Mouse (Mus musculus) heart, embryonic 16.5 days (tissue): ENCODE measurements around the gene Vezt. TPM values are rescaled to one million over a fixed set of nuclear protein-coding genes. Genes with fewer than 3 reads are reported as not detected.

Source experiments
- ATAC-seq: fragments of 200-750 bp; cut with Nextera tagmentation; replicated peaks from 2 replicates; pipeline ENCODE4 v1.8.0; 2017; ENCODE audit warnings: moderate number of reproducible peaks; ENCODE audit not compliant: insufficient read depth, low FRiP score; ENCODE audit errors: extremely low read depth
- H3K27ac ChIP-seq: fragments of 300-500 bp; sonication (generic); 2 replicates; pipeline ENCODE4 v1.5.1; 2014; ENCODE audit warnings: mild to moderate bottlenecking, low read length, control low read depth, moderate library complexity
- H3K27me3 ChIP-seq: fragments of 300-500 bp; sonication (generic); 2 replicates; pipeline ENCODE4 v1.6.1; 2014; ENCODE audit warnings: low read length, mixed read lengths; ENCODE audit not compliant: control insufficient read depth, insufficient read depth
- H3K36me3 ChIP-seq: fragments of 300-500 bp; sonication (generic); 2 replicates; pipeline ENCODE4 v1.6.1; 2014; ENCODE audit not compliant: control insufficient read depth, insufficient read depth
- H3K4me1 ChIP-seq: fragments of 300-500 bp; sonication (generic); 2 replicates; pipeline ENCODE4 v1.6.1; 2014; ENCODE audit warnings: low read length, mixed read lengths; ENCODE audit not compliant: control insufficient read depth, insufficient read depth
- H3K4me2 ChIP-seq: fragments of 300-500 bp; sonication (generic); 2 replicates; pipeline ENCODE4 v1.6.1; 2014; ENCODE audit warnings: low read depth, mild to moderate bottlenecking, control low read depth, low read length
- H3K4me3 ChIP-seq: fragments of 300-500 bp; sonication (generic); 2 replicates; pipeline ENCODE4 v1.5.1; 2014; ENCODE audit warnings: mild to moderate bottlenecking, control low read depth, low read length
- H3K9ac ChIP-seq: fragments of 300-500 bp; sonication (generic); 2 replicates; pipeline ENCODE4 v1.6.1; 2014; ENCODE audit warnings: low read length, control low read depth
- H3K9me3 ChIP-seq: fragments of 300-500 bp; sonication (generic); replicated peaks from 2 replicates; pipeline ENCODE4 v1.6.1; 2016; ENCODE audit warnings: low read length; ENCODE audit not compliant: control insufficient read depth
- WGBS: fragments of 180-500 bp; shearing (Covaris S2); extraction: QIAGEN DNeasy Blood & Tissue Kit; methylation state at CpG from one replicate; pipeline ENCODE4 v1.1.7; 2014; 5-methylcytosine and 5-hydroxymethylcytosine counted together
- polyA plus RNA-seq: library from polyadenylated mRNA; unstranded; fragments of >200 nt; fragmentation: Nextera tagmentation; extraction: Ambion mirVana; gene quantifications from 2 replicates; pipeline ENCODE4 v1.2.1, GENCODE M21; 2015

Gene Vezt
- polyA plus RNA-seq, 1 experiment from 2014 or later, result 22.5 TPM

DNA sequence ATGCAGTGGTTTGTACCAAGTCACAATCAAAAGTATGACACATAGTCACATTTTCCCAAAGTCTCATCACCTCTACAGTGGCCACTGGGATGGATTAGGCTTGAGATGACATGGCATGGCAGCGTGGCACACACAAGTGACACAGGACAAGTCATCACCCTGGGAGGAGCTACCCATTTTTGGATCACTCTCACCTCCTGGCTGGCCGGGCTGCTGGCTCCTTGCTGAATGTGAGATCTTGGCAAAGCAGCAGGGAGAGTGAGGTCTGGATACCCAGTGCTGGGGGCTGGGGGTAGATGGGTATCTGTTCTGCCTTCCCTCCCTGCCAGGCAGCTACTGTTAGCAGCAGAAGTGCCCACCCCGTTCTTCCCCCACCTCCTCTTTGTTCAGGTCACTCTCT is 31.3 kb upstream of the Vezt start:
- peaks cover 17% of the 10 kb centered on the region for H3K4me1 ChIP-seq
- no peak for ATAC-seq
- no peak overlapping the region for H3K4me3 ChIP-seq
- no peak overlapping the region; the same call in 1 of the 2 replicates for H3K27ac ChIP-seq
- H3K9me3 ChIP-seq, result no peaks in the 10 kb centered on the region
- no peak overlapping the region for H3K4me2 ChIP-seq
- no peaks in the 10 kb centered on the region for H3K36me3 ChIP-seq
- H3K27me3 ChIP-seq, result no peaks in the 10 kb centered on the region
- H3K9ac ChIP-seq, result peak overlapping the region; percentile 29
- 50% methylated on average over 3 of the region's 3 CpGs for WGBS

GRCm38 (mm10) chr10:94062357-94062756 is 26.7 kb upstream of the Vezt start:
- Histone ChIP-seq H3K9me3 (no peaks in the 10 kb centered on the region), H3K4me2 (no peak overlapping the region), H3K27me3 (no peaks in the 10 kb centered on the region), H3K36me3 (no peaks in the 10 kb centered on the region), H3K27ac (no peak overlapping the region), H3K4me1 (peaks cover 22% of the 10 kb centered on the region), H3K9ac (no peak overlapping the region), H3K4me3 (no peak overlapping the region)
- ATAC-seq, result no peak
- WGBS, result 70% methylated on average over 5 of the region's 5 CpGs

GRCm38 (mm10) chr10:94060190-94060589 is 24.6 kb upstream of the Vezt start:
- Histone ChIP-seq H3K27me3 (no peaks in the 10 kb centered on the region), H3K36me3 (no peaks in the 10 kb centered on the region), H3K4me3 (no peak overlapping the region), H3K27ac (no peak overlapping the region), H3K9ac (no peak overlapping the region), H3K9me3 (no peaks in the 10 kb centered on the region), H3K4me2 (no peak overlapping the region), H3K4me1 (peaks cover 15% of the 10 kb centered on the region)
- no peak for ATAC-seq
- 59% methylated on average over 8 of the region's 8 CpGs for WGBS

DNA sequence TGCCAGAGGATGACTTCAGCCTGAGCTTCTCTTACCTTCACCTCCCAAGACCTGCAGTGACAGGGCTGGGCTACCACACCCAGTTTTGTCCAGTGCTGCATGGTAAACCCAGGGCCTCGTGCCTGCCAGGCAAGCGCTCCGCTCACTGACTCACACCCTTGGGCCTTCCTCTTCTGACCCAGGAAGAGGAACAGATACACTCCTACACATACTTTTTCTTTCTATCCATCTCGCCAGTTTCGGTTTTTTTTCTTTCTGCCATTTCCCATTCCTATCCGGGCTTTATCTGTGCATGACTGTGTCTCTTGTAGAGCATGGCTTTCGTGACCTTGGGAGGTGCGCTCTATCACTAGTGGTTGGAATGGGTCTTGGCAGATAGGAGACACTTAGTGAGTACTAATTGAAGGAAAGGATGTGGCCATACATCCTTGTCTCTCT is 24.0 kb upstream of the Vezt start:
- ATAC-seq, result no peak
- no peak overlapping the region for H3K9ac ChIP-seq
- H3K36me3 ChIP-seq, result no peaks in the 10 kb centered on the region
- no peak overlapping the region for H3K4me3 ChIP-seq
- H3K4me2 ChIP-seq, result no peak overlapping the region
- no peaks in the 10 kb centered on the region for H3K9me3 ChIP-seq
- no peaks in the 10 kb centered on the region for H3K27me3 ChIP-seq
- no peak overlapping the region for H3K27ac ChIP-seq
- peaks cover 15% of the 10 kb centered on the region for H3K4me1 ChIP-seq
- WGBS, result 72% methylated on average over 8 of the region's 8 CpGs

DNA sequence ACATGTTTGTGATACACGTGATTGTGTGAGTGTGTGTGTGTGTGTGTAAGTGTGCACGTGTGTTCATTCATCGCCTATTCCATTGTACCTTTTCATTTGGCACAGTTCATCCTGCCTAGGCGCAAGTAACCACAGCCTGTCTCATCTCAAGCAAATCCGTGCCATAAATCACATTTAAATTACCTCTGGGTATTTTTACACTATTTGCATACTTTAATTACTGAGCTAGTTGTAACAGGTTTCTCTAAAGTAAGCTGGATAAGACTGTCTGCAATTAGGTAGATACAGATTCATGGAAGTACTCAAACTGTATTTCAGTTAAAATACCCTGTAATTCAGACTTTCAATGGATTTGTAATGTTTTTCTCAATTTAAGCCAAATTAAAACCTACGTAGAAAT is 20.9 kb upstream of the Vezt start:
- H3K4me2 ChIP-seq, result no peak overlapping the region
- H3K27me3 ChIP-seq, result no peaks in the 10 kb centered on the region
- H3K9ac ChIP-seq, result no peak overlapping the region
- no peak overlapping the region for H3K4me3 ChIP-seq
- H3K27ac ChIP-seq, result no peak overlapping the region
- H3K4me1 ChIP-seq, result peaks cover 10% of the 10 kb centered on the region
- ATAC-seq, result no peak
- 91% methylated on average over 6 of the region's 6 CpGs for WGBS
- H3K36me3 ChIP-seq, result no peaks in the 10 kb centered on the region
- no peaks in the 10 kb centered on the region for H3K9me3 ChIP-seq

GRCm38 (mm10) chr10:94050736-94051135 is 15.1 kb upstream of the Vezt start:
- WGBS, result 93% methylated on average over 5 of the region's 5 CpGs
- Histone ChIP-seq H3K9me3 (no peaks in the 10 kb centered on the region), H3K4me3 (no peak overlapping the region), H3K27ac (no peak overlapping the region), H3K27me3 (no peaks in the 10 kb centered on the region), H3K4me1 (peaks cover 21% of the 10 kb centered on the region), H3K36me3 (no peaks in the 10 kb centered on the region), H3K9ac (no peak overlapping the region), H3K4me2 (no peak overlapping the region)
- no peak for ATAC-seq

GRCm38 (mm10) chr10:94049121-94049520 is 13.5 kb upstream of the Vezt start:
- Histone ChIP-seq H3K27ac (no peak overlapping the region; the same call in 1 of the 2 replicates), H3K9me3 (no peaks in the 10 kb centered on the region), H3K9ac (no peak overlapping the region), H3K36me3 (0 out of 2 replicates have a peak, but pooled peaks cover 1% of the 10 kb centered on the region), H3K4me2 (no peak overlapping the region), H3K4me3 (no peak overlapping the region), H3K4me1 (peaks cover 21% of the 10 kb centered on the region), H3K27me3 (no peaks in the 10 kb centered on the region)
- ATAC-seq, result no peak
- WGBS, result 77% methylated on average over 8 of the region's 8 CpGs

GRCm38 (mm10) chr10:94047845-94048559 is 12.4 kb upstream of the Vezt start:
- H3K4me3 ChIP-seq, result no peak overlapping the region
- H3K9ac ChIP-seq, result no peak overlapping the region
- peak; percentile 61; the same call in 1 of the 2 replicates for ATAC-seq
- no peak overlapping the region for H3K4me2 ChIP-seq
- 0 out of 2 replicates have a peak, but pooled peaks cover 2% of the 10 kb centered on the region for H3K36me3 ChIP-seq
- 31% methylated on average over 10 of the region's 10 CpGs for WGBS
- H3K9me3 ChIP-seq, result no peaks in the 10 kb centered on the region
- no peaks in the 10 kb centered on the region for H3K27me3 ChIP-seq
- H3K4me1 ChIP-seq, result peaks cover 21% of the 10 kb centered on the region
- H3K27ac ChIP-seq, result peak overlapping the region; percentile 64

DNA sequence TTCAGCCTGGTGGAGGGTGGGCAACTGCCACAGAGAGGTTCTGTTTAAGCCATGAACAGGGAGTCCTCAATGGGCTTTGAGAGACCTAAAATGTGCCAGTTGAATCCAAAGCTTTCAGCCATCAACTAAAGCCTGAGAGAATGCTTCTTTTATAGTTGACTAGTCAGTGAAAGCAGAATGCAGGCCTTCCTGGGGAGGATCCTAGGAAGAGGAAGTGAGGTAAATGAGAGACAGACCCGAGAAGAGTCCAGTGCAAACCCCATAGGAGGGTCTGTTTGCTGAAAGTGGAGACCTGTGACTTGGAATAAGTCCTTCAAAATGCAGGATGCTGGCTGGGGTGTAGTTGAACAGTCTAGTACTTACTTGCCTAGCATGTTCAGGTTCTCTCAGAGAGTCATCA is 11.4 kb upstream of the Vezt start:
- WGBS, result 71% methylated on average over 1 of the region's 1 CpGs
- H3K9ac ChIP-seq, result no peak overlapping the region
- H3K9me3 ChIP-seq, result no peaks in the 10 kb centered on the region

More for the DNA sequence above, 11.4 kb upstream of the Vezt start:
- Histone ChIP-seq H3K4me2 (no peak overlapping the region), H3K4me3 (no peak overlapping the region), H3K27me3 (no peaks in the 10 kb centered on the region), H3K4me1 (peaks cover 21% of the 10 kb centered on the region), H3K36me3 (0 out of 2 replicates have a peak, but pooled peaks cover 2% of the 10 kb centered on the region), H3K27ac (no peak overlapping the region)
- no peak for ATAC-seq
